Mouse (Mus musculus): ENCODE data around the gene Aggf1. TPM values are rescaled to one million over a fixed set of nuclear protein-coding genes. Genes with fewer than 3 reads are reported as not detected.

Aggf1 gene
- polyA plus RNA-seq, 2 experiments from 2014 or later, result 9.9 to 13.6 TPM

GRCm38 (mm10) chr13:95332086-95332899, 42.9 kb downstream of the Aggf1 start:
- no peak for ATAC-seq

- no peak for ATAC-seq
These were observed 44.6 kb downstream of the Aggf1 start for GRCm38 (mm10) chr13:95330507-95330906.

GRCm38 (mm10) chr13:95328767-95329166, 46.4 kb downstream of the Aggf1 start:
- ATAC-seq, result no peak

GRCm38 (mm10) chr13:95327345-95327741, 47.8 kb downstream of the Aggf1 start:
- no peak for ATAC-seq

- ATAC-seq, result no peak
These were observed 48.4 kb downstream of the Aggf1 start for GRCm38 (mm10) chr13:95326611-95327344.

GRCm38 (mm10) chr13:95325907-95326550, 49.1 kb downstream of the Aggf1 start:
- ATAC-seq, result no peak

- ATAC-seq, result peak; percentile 60
These were observed 49.9 kb downstream of the Aggf1 start for GRCm38 (mm10) chr13:95325080-95325906.

- peak; percentile 37 for ATAC-seq
These were observed 50.5 kb downstream of the Aggf1 start for GRCm38 (mm10) chr13:95324626-95325079.

GRCm38 (mm10) chr13:95323950-95324625, 51.1 kb downstream of the Aggf1 start:
- peak; percentile 60 for ATAC-seq

GRCm38 (mm10) chr13:95323400-95323799, 51.8 kb downstream of the Aggf1 start, which contains the start of gene Zbed3:
Gene Zbed3 (plus strand): TSS chr13:95323612.
- ATAC-seq, result no peak

GRCm38 (mm10) chr13:95320451-95320850, 54.7 kb downstream of the Aggf1 start:
- ATAC-seq, result no peak

GRCm38 (mm10) chr13:95319153-95319552, 56.0 kb downstream of the Aggf1 start:
- no peak for ATAC-seq

- ATAC-seq, result no peak
These were observed 63.1 kb downstream of the Aggf1 start for GRCm38 (mm10) chr13:95312016-95312415.

GRCm38 (mm10) chr13:95307100-95307655, 68.0 kb downstream of the Aggf1 start:
- no peak for ATAC-seq

- no peak for ATAC-seq
These were observed 68.6 kb downstream of the Aggf1 start for GRCm38 (mm10) chr13:95306596-95306995.

Other genes with a start within 250 kb of the Aggf1 start
- 1 to 10 TPM in 1 of 2 experiments, under 1 TPM in 1; 0.74 to 1.8 TPM for gene Pde8b, start 125.0 kb downstream of the Aggf1 start, polyA plus RNA-seq (2017; shearing (Covaris generic))
- 1 to 10 TPM in 1 of 2 experiments, under 1 TPM in 1; 0.62 to 1.1 TPM for gene Zbed3, start 51.7 kb downstream of the Aggf1 start, polyA plus RNA-seq (2017; shearing (Covaris generic))
- not detected for gene Crhbp, start 69.6 kb upstream of the Aggf1 start, polyA plus RNA-seq (2017; shearing (Covaris generic))
- not detected for gene S100z, start 103.4 kb upstream of the Aggf1 start, polyA plus RNA-seq (2017; shearing (Covaris generic))
- gene F2rl1, start 149.9 kb upstream of the Aggf1 start, polyA plus RNA-seq (2017; shearing (Covaris generic)), result 10 to 100 TPM; 11.2 to 25.9 TPM
- gene F2r, start 243.1 kb upstream of the Aggf1 start, polyA plus RNA-seq (2017; shearing (Covaris generic)), result 10 to 100 TPM; 21.4 to 25.0 TPM

Data from CD4-positive, CD25-positive, alpha-beta regulatory T cell, adult 4 months (primary cell).